Mouse (Mus musculus) MEL (cell line): ENCODE results near the gene Ndufs1.

ENCODE experiments used
- CTCF ChIP-seq, 3 experiments: IDR thresholded peaks in 2 of 3; conservative IDR thresholded peaks in 1 of 3; 2 replicates each; pipeline ENCODE4 v1.5.1; 2011 to 2012; ENCODE audit warnings: low read length in 3 of 3, low read depth in 2 of 3, mild to moderate bottlenecking in 2 of 3, improper control_type of control experiment in 1 of 3, inconsistent platforms in 1 of 3, mixed read lengths in 1 of 3, moderate library complexity in 1 of 3; ENCODE audit not compliant: control insufficient read depth in 1 of 3, insufficient read depth in 1 of 3, poor library complexity in 1 of 3, severe bottlenecking in 1 of 3
- EP300 ChIP-seq, 2 experiments: IDR thresholded peaks; 2 replicates each; pipeline ENCODE4 v1.6.1; 2011; ENCODE audit warnings: improper control_type of control experiment in 2 of 2, low read length in 2 of 2, low read depth in 1 of 2, mild to moderate bottlenecking in 1 of 2
- HCFC1 ChIP-seq: IDR thresholded peaks from 2 replicates; pipeline ENCODE4 v1.6.1; 2012; ENCODE audit warnings: low read depth, mild to moderate bottlenecking, inconsistent platforms, low read length, improper control_type of control experiment, moderate library complexity
- MEF2A ChIP-seq: IDR thresholded peaks from 2 replicates; pipeline ENCODE4 v1.6.1; 2014; ENCODE audit warnings: low read depth, mild to moderate bottlenecking, inconsistent platforms, low read length, improper control_type of control experiment; ENCODE audit not compliant: poor library complexity, insufficient replicate concordance, severe bottlenecking; ENCODE audit errors: extremely low read depth
- POLR2A ChIP-seq, 2 experiments: IDR thresholded peaks; 2 replicates each; pipeline ENCODE4 v1.6.1; 2011 to 2012; ENCODE audit warnings: low read length in 2 of 2, mild to moderate bottlenecking in 2 of 2, control low read depth in 1 of 2, improper control_type of control experiment in 1 of 2, low read depth in 1 of 2, moderate library complexity in 1 of 2; ENCODE audit not compliant: control insufficient read depth in 1 of 2, insufficient read depth in 1 of 2, poor library complexity in 1 of 2
- TAL1 ChIP-seq: IDR thresholded peaks from 2 replicates; pipeline ENCODE4 v1.6.1; 2012; ENCODE audit warnings: mild to moderate bottlenecking, inconsistent platforms, low read length, moderate library complexity, mixed read lengths
- ZMIZ1 ChIP-seq: IDR thresholded peaks from 2 replicates; pipeline ENCODE4 v1.6.1; 2012; ENCODE audit warnings: low read depth, mild to moderate bottlenecking, inconsistent platforms, low read length, improper control_type of control experiment, moderate library complexity

- TF ChIP-seq MEF2A = no peak
- peak in 1 of 2 experiments; percentile 23; a peak in 1 of 4 replicates for TF ChIP-seq POLR2A (IDR thresholded peaks at IDR 0.05; ENCODE audit: control insufficient read depth in 1 of 2, insufficient read depth in 1 of 2, low read depth in 1 of 2, low read length in 2 of 2, poor library complexity in 1 of 2)
- TF ChIP-seq TAL1 = no peak
- TF ChIP-seq EP300 (IDR thresholded peaks at IDR 0.05; ENCODE audit: low read depth in 1 of 2, low read length in 2 of 2) = no peak
- no peak for TF ChIP-seq CTCF (IDR thresholded peaks at IDR 0.05 in 2 of 3, conservative IDR thresholded peaks at IDR 0.05 in 1 of 3; ENCODE audit: control insufficient read depth in 1 of 3, insufficient read depth in 1 of 3, low read depth in 2 of 3, low read length in 3 of 3, poor library complexity in 1 of 3, severe bottlenecking in 1 of 3)
- no peak for TF ChIP-seq HCFC1
- TF ChIP-seq ZMIZ1 = 0 out of 2 replicates have a peak, but pooled peaks have one; percentile 38
Measured at GRCm38 (mm10) chr1:63113274-63114135, 63.1 kb downstream of the Ndufs1 start.
